Mouse (Mus musculus): ENCODE results near the gene Tssk3. TPM values are rescaled to one million over a fixed set of nuclear protein-coding genes. Genes with fewer than 3 reads are reported as not detected.
A peak's percentile ranks its signal among the peaks of the same experiment; 100 is the strongest.

Tssk3 gene
- polyA plus RNA-seq, 1 experiment from 2014 or later, result not detected

GRCm38 (mm10) chr4:129496631-129497030, 5.8 kb upstream of the Tssk3 start:
- H3K36me3 ChIP-seq, result no peaks in the 10 kb centered on the region
- peaks cover 31% of the 10 kb centered on the region for H3K4me1 ChIP-seq
- H3K4me2 ChIP-seq (replicated peaks), result peak overlapping the region; percentile 25
- WGBS, result 33% methylated on average over 6 of the region's 6 CpGs
- peaks cover 14% of the 10 kb centered on the region for H3K27me3 ChIP-seq
- no peak for ATAC-seq (ENCODE audit: low FRiP score, low read depth)
- peak overlapping the region; percentile 4; the same call in 1 of the 2 replicates for H3K4me3 ChIP-seq
- H3K27ac ChIP-seq, result 0 out of 2 replicates have a peak overlapping the region, but pooled peaks have one; percentile 6
- peak overlapping the region; percentile 54 for H3K9ac ChIP-seq
- no peaks in the 10 kb centered on the region for H3K9me3 ChIP-seq

- H3K27ac ChIP-seq, result no peak overlapping the region
- peak overlapping the region; percentile 4; the same call in 1 of the 2 replicates for H3K4me3 ChIP-seq
- H3K4me2 ChIP-seq (replicated peaks), result peak overlapping the region; percentile 25
- no peaks in the 10 kb centered on the region for H3K9me3 ChIP-seq
- H3K4me1 ChIP-seq, result peaks cover 38% of the 10 kb centered on the region
- H3K9ac ChIP-seq, result peak overlapping the region; percentile 54
- 33% methylated on average over 16 of the region's 16 CpGs for WGBS
- no peak for ATAC-seq (ENCODE audit: low FRiP score, low read depth)
- no peaks in the 10 kb centered on the region for H3K36me3 ChIP-seq
- peaks cover 21% of the 10 kb centered on the region for H3K27me3 ChIP-seq
Measured at GRCm38 (mm10) chr4:129495672-129496562, 5.1 kb upstream of the Tssk3 start.

- H3K27me3 ChIP-seq, result peaks cover 34% of the 10 kb centered on the region
- H3K4me1 ChIP-seq, result peaks cover 31% of the 10 kb centered on the region
- no peak overlapping the region for H3K4me2 ChIP-seq (replicated peaks)
- 74% methylated on average over 7 of the region's 7 CpGs for WGBS
- no peak overlapping the region for H3K27ac ChIP-seq
- no peak overlapping the region for H3K9ac ChIP-seq
- H3K36me3 ChIP-seq, result peaks cover 1% of the 10 kb centered on the region; the same call in 1 of the 2 replicates
- no peak overlapping the region for H3K4me3 ChIP-seq
- no peaks in the 10 kb centered on the region for H3K9me3 ChIP-seq
- no peak for ATAC-seq (ENCODE audit: low FRiP score, low read depth)
Measured at GRCm38 (mm10) chr4:129494681-129495080, 3.9 kb upstream of the Tssk3 start.

- WGBS, result 84% methylated on average over 1 of the region's 1 CpGs
- Histone ChIP-seq H3K4me2 (replicated peaks) (no peak overlapping the region), H3K4me3 (no peak overlapping the region), H3K27me3 (no peaks in the 10 kb centered on the region), H3K27ac (no peak overlapping the region), H3K4me1 (no peaks in the 10 kb centered on the region), H3K9me3 (no peaks in the 10 kb centered on the region), H3K9ac (no peak overlapping the region), H3K36me3 (peaks cover 95% of the 10 kb centered on the region)
- no peak for ATAC-seq (ENCODE audit: low FRiP score, low read depth)
Measured at GRCm38 (mm10) chr4:129481090-129481489, 9.7 kb downstream of the Tssk3 start.

- Histone ChIP-seq H3K9ac (no peak overlapping the region), H3K9me3 (no peaks in the 10 kb centered on the region), H3K27ac (no peak overlapping the region), H3K27me3 (no peaks in the 10 kb centered on the region), H3K4me2 (replicated peaks) (no peak overlapping the region), H3K36me3 (peaks cover 94% of the 10 kb centered on the region), H3K4me3 (no peak overlapping the region), H3K4me1 (no peaks in the 10 kb centered on the region)
- ATAC-seq (ENCODE audit: low FRiP score, low read depth), result no peak
- WGBS, result 92% methylated on average over 3 of the region's 3 CpGs
Measured at GRCm38 (mm10) chr4:129479863-129480262, 11.0 kb downstream of the Tssk3 start.

- Histone ChIP-seq H3K4me1 (no peaks in the 10 kb centered on the region), H3K27me3 (no peaks in the 10 kb centered on the region), H3K9ac (no peak overlapping the region), H3K36me3 (peaks cover 92% of the 10 kb centered on the region), H3K4me2 (replicated peaks) (no peak overlapping the region), H3K9me3 (no peaks in the 10 kb centered on the region), H3K4me3 (no peak overlapping the region), H3K27ac (no peak overlapping the region)
- WGBS, result 89% methylated on average over 11 of the region's 11 CpGs
- ATAC-seq (ENCODE audit: low FRiP score, low read depth), result no peak
Measured at GRCm38 (mm10) chr4:129476047-129476446, 14.8 kb downstream of the Tssk3 start.

GRCm38 (mm10) chr4:129464286-129464815, 26.5 kb downstream of the Tssk3 start:
- 85% methylated on average over 4 of the region's 4 CpGs for WGBS
- ATAC-seq (ENCODE audit: low FRiP score, low read depth), result no peak
- H3K36me3 ChIP-seq, result peaks cover 49% of the 10 kb centered on the region

GRCm38 (mm10) chr4:129463097-129464059, 27.4 kb downstream of the Tssk3 start:
- ATAC-seq (ENCODE audit: low FRiP score, low read depth), result no peak
- 0 out of 2 replicates have a peak overlapping the region, but pooled peaks have one; percentile 22 for H3K27ac ChIP-seq
- no peaks in the 10 kb centered on the region for H3K9me3 ChIP-seq
- H3K4me3 ChIP-seq, result peak overlapping the region; percentile 94; the same call in 1 of the 2 replicates
- H3K9ac ChIP-seq, result no peak overlapping the region
- H3K4me1 ChIP-seq, result peaks cover 8% of the 10 kb centered on the region
- WGBS, result 89% methylated on average over 24 of the region's 24 CpGs
- H3K4me2 ChIP-seq (replicated peaks), result no peak overlapping the region
- H3K27me3 ChIP-seq, result no peaks in the 10 kb centered on the region
- peaks cover 40% of the 10 kb centered on the region for H3K36me3 ChIP-seq

More at GRCm38 (mm10) chr4:129464286-129464815, 26.5 kb downstream of the Tssk3 start:
- Histone ChIP-seq H3K9ac (no peak overlapping the region), H3K9me3 (no peaks in the 10 kb centered on the region), H3K27me3 (no peaks in the 10 kb centered on the region), H3K4me3 (no peak overlapping the region), H3K4me1 (peaks cover 8% of the 10 kb centered on the region), H3K4me2 (replicated peaks) (no peak overlapping the region), H3K27ac (no peak overlapping the region)

- Histone ChIP-seq H3K9ac (peak overlapping the region; percentile 86), H3K27ac (peak overlapping the region; percentile 52; the same call in 1 of the 2 replicates), H3K4me1 (peaks cover 8% of the 10 kb centered on the region), H3K36me3 (peaks cover 27% of the 10 kb centered on the region), H3K4me2 (replicated peaks) (peak overlapping the region; percentile 89), H3K9me3 (no peaks in the 10 kb centered on the region), H3K4me3 (peak overlapping the region; percentile 94), H3K27me3 (no peaks in the 10 kb centered on the region)
- 46% methylated on average over 3 of the region's 3 CpGs for WGBS
- ATAC-seq (ENCODE audit: low FRiP score, low read depth), result no peak
Measured at GRCm38 (mm10) chr4:129462118-129462517, 28.7 kb downstream of the Tssk3 start.

GRCm38 (mm10) chr4:129461183-129461960, 29.4 kb downstream of the Tssk3 start, which contains the start of gene Bsdc1:
Bsdc1 (plus strand) TSS chr4:129461581.
- H3K4me1 ChIP-seq, result peaks cover 8% of the 10 kb centered on the region
- peaks cover 20% of the 10 kb centered on the region for H3K36me3 ChIP-seq
- no peaks in the 10 kb centered on the region for H3K27me3 ChIP-seq
- H3K4me2 ChIP-seq (replicated peaks), result peak within 1 kb of the TSS; percentile 89
- no peaks in the 10 kb centered on the region for H3K9me3 ChIP-seq
- peak; percentile 98 for ATAC-seq (ENCODE audit: low FRiP score, low read depth)
- 0% methylated on average over 46 of the region's 46 CpGs for WGBS
- H3K9ac ChIP-seq, result peak within 1 kb of the TSS; percentile 86
- peak within 1 kb of the TSS; percentile 94 for H3K4me3 ChIP-seq
- H3K27ac ChIP-seq, result peak within 1 kb of the TSS; percentile 91

- Histone ChIP-seq H3K4me2 (replicated peaks) (peak overlapping the region; percentile 72), H3K27ac (peak overlapping the region; percentile 91), H3K9me3 (no peaks in the 10 kb centered on the region), H3K27me3 (no peaks in the 10 kb centered on the region), H3K36me3 (peaks cover 14% of the 10 kb centered on the region), H3K4me3 (peak overlapping the region; percentile 94), H3K4me1 (peaks cover 8% of the 10 kb centered on the region), H3K9ac (peak overlapping the region; percentile 73)
- peak; percentile 17; the same call in 1 of the 2 replicates for ATAC-seq (ENCODE audit: low FRiP score, low read depth)
- 2% methylated on average over 4 of the region's 4 CpGs for WGBS
Measured at GRCm38 (mm10) chr4:129460827-129461182, 30.0 kb downstream of the Tssk3 start.
